Mouse (Mus musculus) activated CD4-positive, CD25-positive, alpha-beta regulatory T cell, adult 4 months (primary cell): ENCODE measurements around the gene Uqcr11. TPM values are rescaled to one million over a fixed set of nuclear protein-coding genes. Genes with fewer than 3 reads are reported as not detected.
A peak's percentile ranks its signal among the peaks of the same experiment; 100 is the strongest.

Source experiments
- ATAC-seq: one replicate; pipeline ENCODE4 v1.8.0; 2017
- polyA plus RNA-seq, 2 experiments: library from polyadenylated mRNA; unstranded; fragments of 100-300 nt; shearing (Covaris generic); gene quantifications; one replicate each; pipeline ENCODE4 v1.2.1; 2017

Uqcr11 gene
- polyA plus RNA-seq: 100 to 1,000 TPM; 327 to 363 TPM

GRCm38 (mm10) chr10:80406684-80407501, at the start of gene Uqcr11:
Uqcr11 (minus strand) TSS chr10:80406830.
- peak; percentile 88 for ATAC-seq

- ATAC-seq: no peak
These were observed 49.1 kb upstream of the Uqcr11 start for GRCm38 (mm10) chr10:80455697-80456096.

- ATAC-seq: no peak
These were observed 48.2 kb upstream of the Uqcr11 start for GRCm38 (mm10) chr10:80454781-80455180.

- ATAC-seq: no peak
These were observed 47.0 kb upstream of the Uqcr11 start for GRCm38 (mm10) chr10:80453601-80454000.

- no peak for ATAC-seq
These were observed 44.0 kb upstream of the Uqcr11 start for GRCm38 (mm10) chr10:80450599-80450998.

- ATAC-seq: peak; percentile 72
These were observed 39.4 kb upstream of the Uqcr11 start for GRCm38 (mm10) chr10:80445898-80446601.

- ATAC-seq: no peak
These were observed 38.4 kb upstream of the Uqcr11 start for GRCm38 (mm10) chr10:80445052-80445451.

GRCm38 (mm10) chr10:80444339-80445045, 37.9 kb upstream of the Uqcr11 start:
- no peak for ATAC-seq

- ATAC-seq: no peak
These were observed 37.1 kb upstream of the Uqcr11 start for GRCm38 (mm10) chr10:80443575-80444278.

- peak; percentile 54 for ATAC-seq
These were observed 36.4 kb upstream of the Uqcr11 start for GRCm38 (mm10) chr10:80442989-80443388.

GRCm38 (mm10) chr10:80441598-80441997, 35.0 kb upstream of the Uqcr11 start:
- no peak for ATAC-seq

GRCm38 (mm10) chr10:80440031-80440430, 33.4 kb upstream of the Uqcr11 start:
- ATAC-seq: no peak

- ATAC-seq: no peak
These were observed 31.3 kb upstream of the Uqcr11 start for GRCm38 (mm10) chr10:80437973-80438372.

- no peak for ATAC-seq
These were observed 29.6 kb upstream of the Uqcr11 start for GRCm38 (mm10) chr10:80436276-80436675.

GRCm38 (mm10) chr10:80435764-80436163, 29.1 kb upstream of the Uqcr11 start:
- ATAC-seq: no peak

- ATAC-seq: no peak
These were observed 28.2 kb upstream of the Uqcr11 start for GRCm38 (mm10) chr10:80434823-80435222.

GRCm38 (mm10) chr10:80434233-80434592, 27.6 kb upstream of the Uqcr11 start:
- peak; percentile 1 for ATAC-seq

- peak; percentile 94 for ATAC-seq
These were observed 27.0 kb upstream of the Uqcr11 start, which contains the start of gene Tcf3 for GRCm38 (mm10) chr10:80433513-80434232. Tcf3 (minus strand) TSS chr10:80433647.

- ATAC-seq: no peak
These were observed 26.4 kb upstream of the Uqcr11 start for GRCm38 (mm10) chr10:80432936-80433512.

- no peak for ATAC-seq
These were observed 25.8 kb upstream of the Uqcr11 start for GRCm38 (mm10) chr10:80432387-80432785.
